Mouse (Mus musculus): ENCODE measurements around the gene Dock10.

DNA sequence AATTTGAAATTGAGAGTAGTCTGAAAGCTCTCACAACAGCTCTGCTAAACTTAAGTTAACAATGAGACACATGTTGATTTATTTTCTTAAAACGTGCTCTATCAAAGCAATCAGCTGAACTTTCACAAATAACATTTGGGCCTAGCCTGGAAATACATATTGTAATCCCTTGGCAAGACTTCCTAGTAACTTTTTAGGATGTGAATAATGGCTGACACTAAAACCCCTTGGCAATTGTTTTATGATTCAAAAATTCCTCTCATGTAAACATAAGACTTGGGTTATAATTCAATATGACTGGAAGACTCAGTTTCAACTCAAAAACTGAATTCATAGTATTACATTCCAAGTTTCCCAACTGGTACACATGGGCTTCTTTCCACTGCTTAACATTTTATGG lies 133.0 kb downstream of the Dock10 start:
- no peak for TF ChIP-seq CTCF (IDR thresholded peaks at IDR 0.05; ENCODE audit: low read depth)
- no peak for TF ChIP-seq EP300 (IDR thresholded peaks at IDR 0.05; ENCODE audit: low read depth)

Measured in heart, postnatal 0 days (tissue).